Mouse (Mus musculus): ENCODE measurements around the gene Ift46.
"Not testable (repeated sequence)": the region's sequence is repeated elsewhere in the genome, so short reads cannot be mapped to it uniquely, and the experiment has no call there.

Gene Ift46

DNA sequence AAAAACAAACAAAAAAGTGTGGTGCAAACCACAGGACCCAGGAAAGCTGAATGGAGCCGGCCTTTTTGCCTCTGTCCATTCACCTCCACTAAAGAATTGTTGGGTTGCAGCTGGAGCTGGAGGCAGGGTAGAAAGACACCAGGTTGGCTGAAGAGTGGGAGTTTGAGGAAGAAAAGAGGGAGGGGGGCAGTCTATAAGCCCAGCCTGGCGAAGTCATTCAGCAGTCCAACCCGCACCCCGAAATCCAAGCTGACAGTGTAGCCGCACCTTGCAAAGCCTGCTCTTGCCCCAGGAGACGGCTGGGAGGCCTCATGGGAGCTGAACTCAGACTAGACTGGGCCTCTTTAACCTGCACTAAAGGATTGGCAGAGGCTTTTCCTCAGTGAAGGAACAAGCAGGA lies 31.8 kb upstream of the Ift46 start:
- no peak for ATAC-seq (ENCODE audit: low TSS enrichment)

DNA sequence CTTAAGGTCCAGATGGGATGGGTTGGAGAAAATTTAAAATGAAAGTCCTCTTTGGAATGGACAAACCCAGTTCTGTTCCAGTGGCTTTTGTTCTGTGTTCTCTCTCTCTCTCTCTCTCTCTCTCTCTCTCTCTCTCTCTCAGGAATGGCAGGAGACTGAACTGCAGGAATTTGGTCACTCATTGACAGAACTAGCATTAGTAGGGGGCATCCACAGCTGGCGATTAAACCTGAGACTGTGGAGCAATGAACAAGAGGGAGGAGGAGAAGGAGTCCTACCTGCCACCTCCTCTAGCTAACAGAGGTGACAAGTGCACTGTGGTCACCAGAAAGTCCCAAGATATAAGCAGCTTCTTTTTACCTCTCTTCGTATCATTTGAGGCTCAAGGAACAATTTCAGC lies 31.4 kb upstream of the Ift46 start:
- ATAC-seq (ENCODE audit: low TSS enrichment) = no peak

GRCm38 (mm10) chr9:44737240-44737949 lies 30.3 kb upstream of the Ift46 start:
- ATAC-seq (ENCODE audit: low TSS enrichment) = peak; percentile 35; the same call in 1 of the 2 replicates

DNA sequence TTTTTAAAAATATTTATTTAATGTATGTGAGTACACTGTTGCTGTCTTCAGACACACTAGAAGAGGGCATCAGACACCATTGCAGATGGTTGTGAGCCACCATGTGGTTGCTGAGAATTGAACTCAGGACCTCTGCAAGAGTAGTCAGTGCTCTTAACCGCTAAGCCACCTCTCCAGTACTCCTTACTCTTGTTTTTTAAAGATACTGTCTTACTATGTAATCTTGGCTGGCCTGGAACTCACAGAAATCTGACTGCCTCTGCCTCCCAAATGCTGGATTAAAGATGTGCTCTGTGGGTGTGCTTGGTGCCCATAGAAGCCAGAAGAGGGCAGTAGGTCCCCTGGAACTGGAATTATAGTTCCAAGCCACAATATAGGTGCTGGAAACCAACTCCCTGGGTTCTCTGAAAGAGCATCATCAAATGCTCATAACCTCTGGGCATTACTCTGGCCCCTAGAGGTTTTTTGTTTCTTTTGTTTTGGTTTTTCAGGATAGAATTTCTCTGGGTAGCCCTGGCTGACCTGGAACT lies 27.0 kb upstream of the Ift46 start:
- no peak for ATAC-seq (ENCODE audit: low TSS enrichment)

GRCm38 (mm10) chr9:44745371-44745770 lies 22.3 kb upstream of the Ift46 start:
- ATAC-seq (ENCODE audit: low TSS enrichment) = no peak

DNA sequence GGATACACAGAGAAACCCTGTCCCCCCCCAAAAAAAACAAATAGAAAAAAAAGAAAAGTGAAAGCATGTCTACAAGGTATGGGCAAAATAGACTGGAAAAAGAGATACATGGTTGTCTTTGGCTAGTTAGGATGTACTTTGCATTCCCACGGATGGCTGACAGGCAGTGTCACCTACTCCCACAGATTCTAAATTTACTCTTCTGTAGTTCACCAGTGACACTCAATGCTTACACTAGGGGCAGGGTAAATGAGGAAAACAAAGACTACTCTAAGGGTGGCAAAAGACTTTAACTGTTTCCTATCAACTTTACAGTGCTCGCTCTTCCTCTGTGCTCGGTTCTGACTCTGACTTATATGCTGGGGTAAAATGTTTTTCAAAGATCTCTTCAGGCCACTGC lies 21.0 kb upstream of the Ift46 start:
- peak; percentile 70; the same call in 1 of the 2 replicates for ATAC-seq (ENCODE audit: low TSS enrichment)

DNA sequence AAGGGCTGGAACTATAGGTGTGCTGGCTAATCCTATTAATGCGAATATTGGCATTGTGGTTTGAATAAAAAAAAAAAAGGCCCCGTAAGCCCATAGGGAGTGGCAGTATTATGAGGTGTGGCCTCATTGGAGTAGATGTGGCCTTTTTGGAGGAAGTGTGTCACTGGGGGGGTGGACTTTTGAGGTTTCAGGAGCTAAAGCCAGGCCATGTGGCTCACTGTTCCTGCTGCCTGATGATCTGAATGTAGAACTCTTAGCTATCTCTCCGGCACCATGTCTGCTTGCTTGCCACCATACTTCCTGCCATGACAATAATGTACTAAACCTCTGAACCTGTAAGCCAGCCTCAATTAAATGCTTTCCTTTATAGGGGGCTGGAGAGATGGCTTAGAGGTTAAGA lies 20.4 kb upstream of the Ift46 start:
- ATAC-seq (ENCODE audit: low TSS enrichment) = no peak

- ATAC-seq (ENCODE audit: low TSS enrichment) = no peak
These were observed 19.2 kb upstream of the Ift46 start for GRCm38 (mm10) chr9:44748473-44748872.

DNA sequence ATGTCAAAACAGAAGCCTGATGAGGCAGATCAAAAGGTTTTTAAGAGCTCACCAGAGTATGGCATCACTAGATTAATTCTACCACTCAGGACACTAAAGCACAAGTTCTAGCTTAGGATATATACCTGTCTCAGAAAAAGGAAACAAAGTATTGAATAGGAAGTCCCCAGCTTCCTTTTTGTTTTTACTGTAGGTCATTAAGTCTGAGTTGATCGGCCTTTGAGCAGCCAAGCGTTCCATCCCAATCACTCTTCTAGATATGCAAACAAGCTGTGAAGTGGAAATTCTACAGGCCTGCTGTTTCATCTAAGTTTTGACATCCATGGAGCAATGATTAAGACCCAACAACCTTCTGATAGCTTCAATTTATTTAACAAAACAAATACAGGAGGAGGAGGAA lies 6.8 kb upstream of the Ift46 start:
- ATAC-seq (ENCODE audit: low TSS enrichment) = no peak

- not testable (repeated sequence) for ATAC-seq (ENCODE audit: low TSS enrichment)
These were observed 304 bp downstream of the Ift46 start for GRCm38 (mm10) chr9:44768029-44768394.

DNA sequence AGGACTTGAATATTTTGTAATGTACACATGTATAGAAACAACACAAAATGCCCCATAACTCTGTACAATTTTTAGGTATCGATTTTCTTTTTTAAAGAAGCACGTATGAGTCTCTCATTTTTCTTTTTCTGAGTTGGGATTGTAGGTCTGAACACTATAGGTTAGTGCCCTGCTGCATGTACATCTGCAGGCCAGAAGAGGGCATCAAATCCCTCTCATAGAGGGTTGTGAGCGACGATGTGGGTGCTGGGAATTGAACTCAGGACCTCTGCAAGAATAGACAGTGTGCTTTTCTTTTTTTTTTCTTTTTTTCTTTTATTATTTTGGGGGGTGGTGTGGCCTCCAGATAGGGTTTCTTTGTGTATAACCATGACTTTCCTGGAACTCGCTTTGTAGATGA lies 3.7 kb downstream of the Ift46 start:
- no peak for ATAC-seq (ENCODE audit: low TSS enrichment)

- ATAC-seq (ENCODE audit: low TSS enrichment) = no peak
These were observed 4.7 kb downstream of the Ift46 start for GRCm38 (mm10) chr9:44772392-44772749.

GRCm38 (mm10) chr9:44772750-44773651 lies 5.3 kb downstream of the Ift46 start:
- peak; percentile 99 for ATAC-seq (ENCODE audit: low TSS enrichment)

DNA sequence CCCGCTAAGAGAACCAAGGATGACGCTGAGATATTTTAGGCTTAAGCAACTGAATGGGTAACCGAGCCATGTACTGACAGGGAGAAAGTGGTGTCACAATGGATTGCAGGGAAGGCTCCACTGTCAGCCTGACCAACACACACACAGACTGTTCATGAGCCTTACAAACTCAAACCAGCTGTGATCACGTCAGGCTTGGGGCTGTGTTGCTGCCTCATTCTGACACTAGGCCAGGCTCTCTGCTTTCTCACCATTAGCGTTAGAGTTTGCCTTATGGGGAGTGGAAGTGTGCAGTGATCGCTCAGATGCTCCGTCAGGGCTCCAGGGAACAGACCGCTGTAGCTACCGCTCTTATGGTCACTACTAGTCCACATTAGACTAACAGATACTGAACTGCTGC lies 25.1 kb downstream of the Ift46 start:
- ATAC-seq (ENCODE audit: low TSS enrichment) = 0 out of 2 replicates have a peak, but pooled peaks have one; percentile 13

DNA sequence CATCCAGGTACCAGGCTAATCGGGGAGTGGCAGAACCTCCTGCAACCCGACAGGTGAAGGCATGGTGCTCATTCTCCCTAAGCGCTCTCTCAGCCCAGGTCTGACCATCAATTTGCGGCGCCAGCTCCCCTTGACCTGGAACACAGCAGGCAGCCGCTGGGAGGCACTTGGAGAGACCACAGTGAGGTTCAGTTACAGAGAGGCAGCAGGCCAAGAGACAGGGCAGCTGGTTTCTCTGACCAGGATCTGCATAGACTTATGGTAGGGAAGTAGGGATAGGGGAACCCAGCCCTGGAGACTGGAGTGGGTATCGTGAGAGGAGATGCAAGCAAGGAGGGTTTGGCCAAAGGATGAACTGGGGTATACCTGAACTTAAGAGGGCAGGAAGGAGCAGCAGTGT lies 30.6 kb downstream of the Ift46 start:
- no peak for ATAC-seq (ENCODE audit: low TSS enrichment)

DNA sequence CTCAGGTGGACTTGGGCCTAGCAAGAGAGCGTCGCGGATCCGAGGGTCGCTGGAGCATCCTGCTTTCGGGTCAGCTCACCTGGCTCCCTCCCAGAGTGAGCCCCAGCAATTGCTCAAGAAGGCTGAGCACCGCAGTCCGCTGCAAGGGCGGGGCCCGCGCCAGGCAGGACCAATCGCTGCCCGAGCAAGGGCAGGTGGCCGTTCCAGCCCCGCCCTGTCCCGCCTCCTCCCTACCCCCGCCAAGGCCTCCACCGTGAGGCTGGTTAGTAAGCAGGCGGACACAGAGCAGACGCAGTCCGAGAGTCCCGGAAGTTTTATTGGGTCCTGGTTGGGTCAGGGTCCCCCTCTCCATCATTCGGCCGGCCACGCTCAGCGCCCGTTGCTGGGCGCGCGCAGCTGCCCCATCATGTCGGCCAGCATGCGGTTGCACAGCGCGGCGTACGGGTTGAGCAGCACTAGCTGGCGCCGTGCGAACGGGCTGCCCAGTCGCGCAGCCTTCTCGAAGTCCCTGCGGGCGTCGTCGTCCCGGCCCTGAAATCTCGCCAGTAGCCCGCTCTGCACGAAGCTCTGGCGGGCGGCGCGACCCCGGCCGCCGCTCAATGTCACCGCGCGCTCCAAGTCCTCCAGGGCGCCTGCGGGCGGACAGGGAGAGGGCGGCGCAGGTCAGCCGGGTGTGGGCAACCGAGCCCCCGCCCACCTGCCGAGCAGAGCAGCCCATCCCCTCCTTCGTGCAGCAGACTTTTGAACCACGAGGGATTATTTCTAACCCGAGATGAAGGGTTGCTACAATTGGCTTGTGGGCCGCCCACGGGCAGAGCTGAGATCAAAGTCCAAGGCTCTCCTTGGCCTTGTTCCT lies 31.6 kb downstream of the Ift46 start, which contains the start of gene Tmem25:
TSS of gene Tmem25 (minus strand) at position 206 of the 856 bp plus-strand sequence.
- ATAC-seq (ENCODE audit: low TSS enrichment) = peak; percentile 91

DNA sequence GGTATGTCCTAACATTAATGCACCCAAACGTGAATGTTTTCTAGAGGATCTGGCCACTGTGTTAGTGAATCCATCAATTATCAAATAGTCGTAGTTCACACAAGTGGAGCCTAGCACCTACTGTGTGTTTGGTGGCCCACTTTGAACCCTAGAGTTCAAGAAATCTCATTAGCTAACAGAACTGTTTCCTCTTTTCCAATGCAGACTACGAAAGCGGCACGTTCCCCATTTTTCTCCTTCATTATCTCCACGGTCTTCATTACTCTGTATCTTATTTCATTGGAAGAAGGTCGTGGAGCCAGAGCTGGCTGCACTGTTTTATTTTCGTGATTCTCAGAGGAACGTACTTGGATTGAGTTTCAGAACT lies 32.2 kb downstream of the Ift46 start:
- no peak for ATAC-seq (ENCODE audit: low TSS enrichment)

- ATAC-seq (ENCODE audit: low TSS enrichment) = no peak
These were observed 34.0 kb downstream of the Ift46 start for GRCm38 (mm10) chr9:44801669-44802068.

- ATAC-seq (ENCODE audit: low TSS enrichment) = no peak
These were observed 35.2 kb downstream of the Ift46 start, which contains the start of gene Ttc36 for GRCm38 (mm10) chr9:44802808-44803450. Gene Ttc36 (minus strand): TSS chr9:44803072.

- ATAC-seq (ENCODE audit: low TSS enrichment) = no peak
These were observed 37.0 kb downstream of the Ift46 start for GRCm38 (mm10) chr9:44804678-44805077.

DNA sequence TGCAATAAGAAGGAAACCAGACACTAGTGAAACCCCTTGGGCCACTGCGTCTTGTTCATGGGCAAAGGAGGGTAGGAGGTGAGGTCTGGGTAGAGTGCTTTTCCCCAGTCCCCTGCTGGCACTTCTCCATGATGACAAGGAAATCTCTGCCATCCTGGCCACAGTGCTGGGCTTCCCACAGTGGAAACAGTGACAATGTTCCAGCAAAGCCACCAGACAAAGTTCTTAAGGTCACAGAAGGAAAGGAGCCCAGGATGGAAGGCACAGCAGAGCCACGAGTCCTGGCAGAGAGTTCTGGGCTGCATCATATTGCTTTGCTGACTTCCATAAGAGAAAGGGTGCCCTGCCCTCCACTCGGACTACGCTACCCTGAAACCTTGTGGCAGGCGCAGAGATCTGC lies 37.8 kb downstream of the Ift46 start:
- ATAC-seq (ENCODE audit: low TSS enrichment) = no peak

All from frontal cortex, adult (tissue).